Mouse (Mus musculus) heart, adult 2 months (tissue): ENCODE measurements at regions not wholly inside any gene's neighbourhood (a gene's known extent, or its start where the extent isn't known, plus 50 kb on each side); places are given as distances from the start of the nearest gene placed in this dataset.

Experiments
- DNase-seq, 2 experiments: peaks; one replicate each; pipeline ENCODE4 v3.0.0; 2021
- H3K27ac ChIP-seq: fragments of 200-600 bp; 2 replicates; pipeline ENCODE4 v1.8.1; 2022
- H3K27me3 ChIP-seq: fragments of 200-500 bp; 2 replicates; pipeline ENCODE4 v1.6.1; 2012; ENCODE audit warnings: mild to moderate bottlenecking, low read length, inconsistent platforms, mixed read lengths; ENCODE audit not compliant: control insufficient read depth, insufficient read depth
- H3K36me3 ChIP-seq: fragments of 200-500 bp; 2 replicates; pipeline ENCODE4 v1.6.1; 2012; ENCODE audit warnings: low read length, inconsistent platforms; ENCODE audit not compliant: control insufficient read depth, insufficient read depth
- H3K4me1 ChIP-seq: fragments of 200-500 bp; 2 replicates; pipeline ENCODE4 v1.6.1; 2011; ENCODE audit warnings: low read length; ENCODE audit not compliant: control insufficient read depth, insufficient read depth
- H3K4me3 ChIP-seq: fragments of 200-600 bp; 2 replicates; pipeline ENCODE4 v1.8.1; 2022
- H3K79me2 ChIP-seq: fragments of 200-500 bp; replicated peaks from 2 replicates; pipeline ENCODE4 v1.6.1; 2012; ENCODE audit warnings: mild to moderate bottlenecking, inconsistent platforms, low read length, moderate library complexity, mixed read lengths; ENCODE audit not compliant: control insufficient read depth, insufficient read depth
- H3K9ac ChIP-seq: fragments of 200-500 bp; 2 replicates; pipeline ENCODE4 v1.6.1; 2012; ENCODE audit warnings: low read depth, mild to moderate bottlenecking, control low read depth, inconsistent platforms, low read length, mixed read lengths
- CTCF ChIP-seq: fragments of 200-600 bp; IDR thresholded peaks from 2 replicates; pipeline ENCODE4 v1.8.1; 2022; ENCODE audit warnings: antibody characterized with exemption, mild to moderate bottlenecking, moderate library complexity
- EP300 ChIP-seq: fragments of 200-500 bp; IDR thresholded peaks from 2 replicates; pipeline ENCODE4 v1.6.1; 2011; ENCODE audit warnings: low read depth, low read length, control low read depth; ENCODE audit not compliant: insufficient read depth
- POLR2A ChIP-seq: fragments of 200-500 bp; IDR thresholded peaks from 2 replicates; pipeline ENCODE4 v1.6.1; 2011; ENCODE audit warnings: mild to moderate bottlenecking, low read depth, low read length, control low read depth; ENCODE audit not compliant: insufficient read depth
- WGBS: fragments of 180-500 bp; shearing (Covaris S2); methylation state at CpG from one replicate; pipeline ENCODE4 v1.1.7; 2018; 5-methylcytosine and 5-hydroxymethylcytosine counted together
- intact Hi-C: fragments of 180-260 bp; cut with DNase I; formaldehyde crosslinking; loops from one replicate; pipeline ENCODE4 v1.15.1; 2025

DNA sequence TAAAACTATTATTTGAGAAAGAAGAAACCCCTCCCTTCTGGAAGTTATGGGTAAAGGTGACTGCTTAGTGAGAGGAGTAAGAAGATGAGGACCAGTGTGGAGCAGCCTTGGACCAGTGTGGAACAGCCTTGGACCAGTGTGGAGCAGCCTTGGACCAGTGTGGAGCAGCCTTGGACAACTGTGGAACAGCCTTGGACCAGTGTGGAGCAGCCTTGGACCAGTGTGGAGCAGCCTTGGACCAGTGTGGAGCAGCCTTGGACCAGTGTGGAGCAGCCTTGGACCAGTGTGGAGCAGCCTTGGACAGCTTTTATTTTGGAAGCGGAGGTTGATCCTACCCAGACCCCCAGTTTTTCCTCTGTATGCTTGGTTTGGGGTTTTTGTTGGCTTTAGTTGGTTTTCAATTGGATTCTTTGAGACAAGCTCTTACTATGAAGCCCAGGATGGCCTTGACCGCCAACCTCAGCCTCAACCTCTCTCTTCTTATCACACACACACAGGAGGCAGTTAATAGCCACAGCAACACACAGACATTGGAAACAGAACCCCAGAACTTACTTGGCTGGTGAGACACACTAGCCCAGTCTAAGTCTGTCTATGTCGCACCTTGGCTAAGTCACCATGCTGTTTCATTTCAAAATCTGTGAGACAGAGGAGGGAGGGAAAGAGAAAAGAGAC lies 364.7 kb upstream of the Gm10131 start:
- Histone ChIP-seq H3K79me2 (no peaks in the 10 kb centered on the region), H3K4me3 (no peak overlapping the region), H3K27me3 (no peaks in the 10 kb centered on the region), H3K4me1 (peaks cover 2% of the 10 kb centered on the region), H3K9ac (no peak overlapping the region), H3K36me3 (no peaks in the 10 kb centered on the region), H3K27ac (no peak overlapping the region)
- TF ChIP-seq EP300 (no peak), POLR2A (no peak), CTCF (no peak)
- no peak for DNase-seq
- intact Hi-C loops, result no loop called here
- WGBS, result 93% methylated on average over 3 of the region's 3 CpGs

GRCm38 (mm10) chr8:34474593-34474992 lies 363.1 kb upstream of the Gm10131 start:
- H3K4me1 ChIP-seq, result peaks cover 2% of the 10 kb centered on the region
- H3K79me2 ChIP-seq, result no peaks in the 10 kb centered on the region
- H3K27ac ChIP-seq, result peak overlapping the region; percentile 52
- DNase-seq, result peak; percentile 23 to 56
- no peaks in the 10 kb centered on the region for H3K36me3 ChIP-seq
- no peaks in the 10 kb centered on the region for H3K27me3 ChIP-seq
- intact Hi-C loops, result loop anchor here (2.0 kb wide), 1 partner anchor 140 kb away; no protein-coding TSS in a partner anchor
- TF ChIP-seq POLR2A, result no peak
- no peak for TF ChIP-seq CTCF
- peak; percentile 66; the same call in 1 of the 2 replicates for TF ChIP-seq EP300
- H3K4me3 ChIP-seq, result no peak overlapping the region
- no peak overlapping the region for H3K9ac ChIP-seq
- WGBS, result 38% methylated on average over 7 of the region's 7 CpGs

- Histone ChIP-seq H3K27ac (no peak overlapping the region), H3K4me3 (no peak overlapping the region), H3K36me3 (no peaks in the 10 kb centered on the region), H3K27me3 (no peaks in the 10 kb centered on the region), H3K4me1 (peaks cover 2% of the 10 kb centered on the region), H3K79me2 (no peaks in the 10 kb centered on the region), H3K9ac (no peak overlapping the region)
- intact Hi-C loops, result loop anchor here (2.0 kb wide), 1 partner anchor 141 kb away; no protein-coding TSS in a partner anchor
- TF ChIP-seq EP300 (no peak), CTCF (no peak), POLR2A (no peak)
- DNase-seq, result no peak
- 69% methylated on average over 10 of the region's 10 CpGs for WGBS
Observed at GRCm38 (mm10) chr8:34473769-34474168, 362.2 kb upstream of the Gm10131 start.

- no peaks in the 10 kb centered on the region for H3K79me2 ChIP-seq
- no peak overlapping the region for H3K4me3 ChIP-seq
- H3K27ac ChIP-seq, result no peak overlapping the region
- no peaks in the 10 kb centered on the region for H3K36me3 ChIP-seq
- no peak for DNase-seq
- H3K27me3 ChIP-seq, result no peaks in the 10 kb centered on the region
- intact Hi-C loops, result no loop called here
- WGBS, result 84% methylated on average over 1 of the region's 1 CpGs
- H3K9ac ChIP-seq, result no peak overlapping the region
- TF ChIP-seq POLR2A, result no peak
- TF ChIP-seq CTCF, result no peak
- no peak for TF ChIP-seq EP300
- H3K4me1 ChIP-seq, result peaks cover 2% of the 10 kb centered on the region
Observed at GRCm38 (mm10) chr8:34473301-34473700, 361.8 kb upstream of the Gm10131 start.

DNA sequence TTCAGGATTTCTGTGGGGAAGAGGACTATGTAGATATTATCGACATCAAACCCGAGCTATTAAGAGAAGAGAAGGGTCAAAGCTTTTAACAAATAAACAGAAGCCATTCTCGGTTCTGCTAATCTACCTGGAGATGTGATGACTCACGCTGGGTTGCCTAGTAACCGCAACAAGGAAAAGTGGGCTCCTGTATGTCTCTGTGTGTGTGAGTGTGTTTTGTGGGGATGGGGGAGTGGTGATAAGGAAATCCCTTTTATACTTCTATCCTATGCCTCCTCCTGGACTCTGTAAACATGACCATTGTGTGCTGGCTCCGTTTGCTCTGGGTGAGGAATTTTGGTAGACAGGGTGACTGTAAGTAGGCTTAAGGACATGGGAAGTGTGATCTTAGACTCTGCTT lies 361.3 kb upstream of the Gm10131 start:
- 35% methylated on average over 6 of the region's 6 CpGs for WGBS

DNA sequence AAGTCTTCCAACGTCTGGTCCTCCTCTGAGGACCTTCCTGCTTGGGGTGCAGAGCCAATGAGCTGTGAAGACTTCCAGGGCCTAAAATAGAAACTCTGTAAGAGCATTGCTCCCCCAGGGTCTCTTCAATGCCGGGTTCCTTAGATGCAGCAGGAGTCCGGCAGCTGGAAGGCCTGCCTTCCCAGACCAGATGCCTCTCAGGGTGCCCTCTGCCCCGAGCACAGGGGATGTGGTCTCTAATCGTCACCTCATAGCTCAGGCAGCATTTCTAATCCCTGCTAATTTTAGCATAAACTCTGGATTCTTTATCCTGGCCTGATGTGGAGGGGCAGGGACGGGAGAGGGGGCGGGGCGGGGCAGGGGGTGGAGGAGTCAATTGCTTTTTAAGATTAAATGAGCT lies 360.9 kb upstream of the Gm10131 start:
- no peaks in the 10 kb centered on the region for H3K27me3 ChIP-seq
- intact Hi-C loops, result no loop called here
- H3K4me1 ChIP-seq, result peaks cover 2% of the 10 kb centered on the region
- DNase-seq, result peak in 1 of 2 experiments; percentile 9
- no peak overlapping the region for H3K9ac ChIP-seq
- TF ChIP-seq EP300 (no peak), POLR2A (no peak), CTCF (no peak)
- no peak overlapping the region for H3K4me3 ChIP-seq
- H3K36me3 ChIP-seq, result no peaks in the 10 kb centered on the region
- H3K27ac ChIP-seq, result no peak overlapping the region; the same call in 1 of the 2 replicates
- 41% methylated on average over 8 of the region's 8 CpGs for WGBS
- no peaks in the 10 kb centered on the region for H3K79me2 ChIP-seq

More for the DNA sequence above, 361.3 kb upstream of the Gm10131 start:
- Histone ChIP-seq H3K79me2 (no peaks in the 10 kb centered on the region), H3K9ac (no peak overlapping the region), H3K4me3 (no peak overlapping the region), H3K36me3 (no peaks in the 10 kb centered on the region), H3K27ac (no peak overlapping the region), H3K4me1 (peaks cover 2% of the 10 kb centered on the region), H3K27me3 (no peaks in the 10 kb centered on the region)
- no peak for DNase-seq
- TF ChIP-seq POLR2A, result no peak
- no peak for TF ChIP-seq CTCF
- no peak for TF ChIP-seq EP300
- intact Hi-C loops, result no loop called here
